Mouse (Mus musculus) mature B cell (primary cell): Measurements from ENCODE around the gene Trp53rkb.

ENCODE experiments used
- in situ Hi-C: fragments of 300-500 bp; cut with MboI; formaldehyde crosslinking; loops from 2 replicates; pipeline ENCODE4 v1.14.3; 2019

Gene Trp53rkb

GRCm38 (mm10) chr2:166799615-166800472, 7.5 kb downstream of the Trp53rkb start:
- in situ Hi-C loops = no loop called here

DNA sequence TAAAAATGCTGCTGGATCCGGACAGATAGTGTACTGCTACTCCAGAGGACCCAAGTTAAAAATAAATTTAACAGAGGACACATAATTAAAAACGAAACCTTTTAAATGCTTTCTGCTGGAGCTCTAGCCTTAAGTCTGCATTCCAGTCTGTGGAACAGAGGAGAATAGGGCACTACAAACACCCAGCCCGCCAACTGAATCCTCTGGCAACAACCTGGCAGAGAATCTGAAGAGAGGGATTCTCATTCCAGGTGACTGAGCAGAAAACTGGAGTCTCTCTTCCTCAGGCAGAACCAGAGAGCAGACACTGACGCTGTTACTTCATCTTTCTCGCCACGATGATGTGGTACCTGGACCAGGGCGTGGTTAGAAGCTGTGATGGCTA, 8.1 kb downstream of the Trp53rkb start:
- in situ Hi-C loops = no loop called here

- in situ Hi-C loops = no loop called here
Measured at GRCm38 (mm10) chr2:166801436-166801835, 9.1 kb downstream of the Trp53rkb start.

DNA sequence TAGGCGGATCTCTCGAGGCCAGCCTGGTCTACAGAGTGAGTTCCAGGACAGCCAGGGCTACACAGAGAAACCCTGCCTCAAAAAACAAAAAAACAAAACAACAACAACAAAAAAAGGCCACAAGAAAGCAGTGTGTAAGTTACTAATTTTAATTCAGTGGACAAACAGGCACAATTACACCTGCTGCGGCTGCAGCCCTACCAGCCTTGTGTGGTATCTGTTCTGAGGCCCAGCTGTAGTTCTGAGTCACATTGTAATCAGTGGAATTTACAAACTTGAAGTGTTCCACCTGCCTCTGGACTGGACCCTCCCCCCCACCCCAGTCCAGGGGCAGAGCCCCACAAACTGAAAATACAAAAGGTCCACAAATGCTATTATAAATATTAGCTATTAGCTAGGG, 11.0 kb downstream of the Trp53rkb start:
- in situ Hi-C loops = no loop called here

- in situ Hi-C loops = no loop called here
Measured at GRCm38 (mm10) chr2:166805250-166806172, 13.2 kb downstream of the Trp53rkb start, which contains the start of gene Arfgef2. TSS of gene Arfgef2 (plus strand) at chr2:166805588.

DNA sequence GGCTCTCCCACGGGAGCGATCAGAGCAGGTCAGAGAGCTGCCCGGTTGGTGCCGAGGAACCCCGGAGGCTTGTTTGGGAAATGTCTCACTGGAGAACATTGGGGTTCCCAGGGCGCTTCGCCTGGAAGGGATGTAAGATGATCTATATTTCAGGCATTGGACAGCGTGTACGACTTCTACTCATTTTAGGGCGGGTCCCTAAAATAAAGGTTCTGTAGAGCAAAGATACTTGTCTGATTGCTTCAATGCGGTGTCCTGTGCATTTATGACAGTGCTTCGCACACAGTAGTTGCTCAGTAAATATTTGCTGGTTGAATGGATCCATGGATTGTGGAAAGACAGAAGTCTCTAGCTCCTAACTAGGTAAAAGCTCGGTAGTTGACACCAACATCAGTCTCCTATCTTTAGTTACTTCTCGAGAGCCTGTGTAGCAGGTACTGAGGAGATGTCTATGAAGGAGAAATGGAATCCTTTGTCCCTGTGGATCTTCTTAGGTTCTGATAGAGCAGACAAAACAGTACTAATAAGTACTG, 13.9 kb downstream of the Trp53rkb start:
- in situ Hi-C loops = no loop called here

GRCm38 (mm10) chr2:166806813-166807212, 14.5 kb downstream of the Trp53rkb start:
- in situ Hi-C loops = no loop called here

GRCm38 (mm10) chr2:166809499-166809898, 17.2 kb downstream of the Trp53rkb start:
- in situ Hi-C loops = no loop called here

DNA sequence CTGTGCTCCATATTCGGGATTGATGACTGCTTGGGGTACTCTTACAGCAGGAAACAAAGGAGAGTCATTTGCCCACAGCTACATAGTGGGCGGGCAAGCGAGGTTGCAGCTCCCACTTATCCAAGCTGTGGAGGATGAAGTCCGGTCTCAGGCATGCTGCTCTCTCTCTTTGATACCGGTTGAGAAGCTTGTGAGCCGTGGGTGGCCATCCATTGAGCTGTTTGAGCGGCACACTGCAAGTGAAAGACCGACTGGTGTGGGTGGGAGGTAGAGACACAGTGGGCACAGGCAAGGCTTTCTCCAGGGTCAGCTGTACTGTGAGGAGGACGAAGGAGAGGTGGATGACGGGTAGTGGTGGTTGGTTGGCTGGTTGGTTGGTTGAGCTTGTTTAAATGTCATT, 18.5 kb downstream of the Trp53rkb start:
- in situ Hi-C loops = no loop called here

GRCm38 (mm10) chr2:166818463-166819143, 26.3 kb downstream of the Trp53rkb start:
- in situ Hi-C loops = no loop called here

GRCm38 (mm10) chr2:166819849-166820248, 27.5 kb downstream of the Trp53rkb start:
- in situ Hi-C loops = no loop called here

DNA sequence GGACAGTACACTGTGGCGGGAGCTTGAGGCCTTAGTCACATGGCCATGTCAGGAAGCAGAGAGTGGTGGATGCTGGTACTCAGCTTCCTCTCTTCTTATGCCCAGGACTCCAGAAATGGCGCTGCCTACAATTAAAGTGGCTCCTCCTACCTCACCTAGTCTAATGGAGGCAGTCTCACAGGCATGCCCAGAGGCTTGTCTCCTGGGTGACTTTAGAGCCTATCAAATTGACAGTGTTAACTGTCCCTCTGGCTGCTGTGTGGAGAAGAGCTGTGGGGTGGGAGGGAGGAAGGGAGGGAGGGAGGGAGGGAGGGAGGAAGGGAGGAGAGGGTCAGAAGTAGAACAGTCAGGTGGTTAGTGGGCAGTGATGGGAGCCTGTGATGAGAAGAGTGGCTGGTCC, 28.5 kb downstream of the Trp53rkb start:
- in situ Hi-C loops = no loop called here

DNA sequence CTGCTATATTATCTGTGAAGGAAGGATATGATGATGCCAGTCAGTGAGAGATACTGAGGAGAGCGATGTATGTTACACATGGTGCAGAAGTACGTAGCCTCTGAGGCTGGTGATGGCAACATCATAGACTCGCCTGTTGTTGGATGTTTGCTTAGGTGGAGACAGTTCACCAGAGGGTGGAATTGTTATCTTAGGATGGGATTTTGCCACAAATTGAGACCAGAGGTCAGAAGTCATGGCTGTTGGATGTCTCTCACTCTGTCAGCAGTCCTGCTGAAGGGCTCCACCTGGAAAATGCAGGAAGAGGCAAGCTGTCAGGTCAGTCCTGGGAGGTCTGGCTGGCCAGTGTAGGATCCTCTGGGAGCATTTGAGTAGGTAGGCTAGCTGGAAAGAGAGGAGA, 29.1 kb downstream of the Trp53rkb start:
- in situ Hi-C loops = no loop called here

DNA sequence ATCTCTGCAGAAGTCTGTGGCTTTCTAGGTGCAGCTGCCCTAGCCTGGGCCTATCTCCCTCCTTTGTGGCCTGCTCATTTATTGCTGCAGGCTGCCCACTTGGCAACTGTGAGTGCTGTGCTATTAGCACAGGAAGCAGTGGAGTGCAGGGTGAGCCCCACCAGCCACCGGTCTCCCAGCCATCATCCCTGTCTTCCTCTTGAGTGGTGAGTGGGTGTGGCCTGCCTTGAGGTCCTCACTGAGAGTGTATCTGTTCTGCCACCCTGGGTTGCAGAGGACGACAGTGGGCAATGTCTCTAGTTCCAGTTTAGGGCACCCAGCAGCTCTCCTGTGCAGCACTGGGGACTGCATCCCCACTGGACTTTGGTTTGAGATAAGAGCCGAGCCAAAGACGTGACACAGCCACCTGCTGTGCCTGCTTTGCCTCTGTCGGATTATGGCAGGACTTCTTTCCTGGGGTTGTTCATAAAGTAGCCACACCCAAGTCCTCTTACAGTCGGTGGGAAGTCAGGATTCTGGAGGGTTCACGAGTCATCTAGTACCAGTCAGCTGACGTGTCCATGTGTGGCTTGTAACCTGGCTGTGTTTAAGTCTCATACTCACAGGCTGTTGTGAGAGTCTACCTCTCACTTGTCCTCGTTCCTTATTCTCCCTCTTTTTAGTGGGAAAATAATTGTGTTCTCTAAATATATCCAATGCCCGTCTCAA, 29.9 kb downstream of the Trp53rkb start:
- in situ Hi-C loops = no loop called here

GRCm38 (mm10) chr2:166822901-166823300, 30.6 kb downstream of the Trp53rkb start:
- in situ Hi-C loops = no loop called here

- in situ Hi-C loops = no loop called here
Measured at GRCm38 (mm10) chr2:166824386-166824785, 32.1 kb downstream of the Trp53rkb start.

- in situ Hi-C loops = no loop called here
Measured at GRCm38 (mm10) chr2:166824998-166825397, 32.7 kb downstream of the Trp53rkb start.

GRCm38 (mm10) chr2:166826491-166827224, 34.3 kb downstream of the Trp53rkb start:
- in situ Hi-C loops = no loop called here

DNA sequence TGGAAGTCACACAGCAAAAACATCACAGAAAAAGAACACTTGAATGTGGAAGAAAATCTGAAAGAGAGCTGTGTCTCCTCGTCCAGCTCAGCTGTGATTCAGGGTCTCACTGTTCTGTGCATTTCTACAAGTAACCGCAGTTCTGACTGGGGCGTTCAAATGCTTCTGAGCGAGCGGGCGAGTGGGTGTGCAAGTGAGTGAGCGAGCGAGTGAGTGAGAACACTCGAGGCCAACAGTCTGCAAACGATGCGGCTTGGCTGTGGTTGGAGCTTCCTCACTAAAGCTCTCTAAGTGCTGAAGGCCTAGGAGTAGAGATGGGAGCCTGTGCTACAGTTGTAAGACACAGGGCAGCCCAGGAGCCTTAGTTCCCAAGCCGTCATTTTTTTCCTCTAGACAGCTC, 36.0 kb downstream of the Trp53rkb start:
- in situ Hi-C loops = no loop called here

DNA sequence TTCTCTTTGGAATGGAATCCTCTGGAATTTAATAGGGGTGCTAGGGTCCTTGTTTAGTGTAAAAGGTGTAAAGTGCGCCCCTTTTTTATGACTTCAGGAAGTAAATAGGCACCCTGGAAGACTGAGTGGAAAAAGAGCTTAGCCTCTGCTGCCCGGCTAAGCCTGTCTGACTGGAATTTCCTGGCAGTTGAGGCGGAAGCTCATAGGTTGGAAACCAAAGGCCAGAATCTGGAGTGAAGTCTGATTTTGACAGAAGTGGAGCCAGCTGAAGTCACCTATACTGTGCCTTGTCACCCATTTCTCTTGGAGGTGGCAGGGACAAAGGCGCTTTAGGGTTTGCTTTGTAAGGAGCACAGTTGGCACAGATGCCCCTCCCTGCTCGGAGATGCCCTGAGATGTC, 38.0 kb downstream of the Trp53rkb start:
- in situ Hi-C loops = no loop called here

GRCm38 (mm10) chr2:166834091-166834490, 41.8 kb downstream of the Trp53rkb start:
- in situ Hi-C loops = no loop called here
